Mouse (Mus musculus): ENCODE results near the gene Cdhr4.

GRCm38 (mm10) chr9:107985131-107986119 lies 6.9 kb upstream of the Cdhr4 start, which contains the start of gene Inka1:
- TF ChIP-seq POLR2A (IDR thresholded peaks at IDR 0.05; ENCODE audit: borderline replicate concordance, extremely low read depth, insufficient read depth, insufficient read length, poor library complexity, severe bottlenecking) (no peak), CTCF (IDR thresholded peaks at IDR 0.05; ENCODE audit: borderline replicate concordance, extremely low read depth, insufficient read depth, insufficient read length) (no peak)

All from brain, embryonic 14.5 days (tissue).